Comparison of ENCODE assay signal across 7 mouse cellular contexts in genomic region chr7:45521728-45522184, GRCm38 (mm10). TPM values are rescaled to one million over a fixed set of nuclear protein-coding genes. Genes with fewer than 3 reads are reported as not detected.
DNase-seq lines count a peak whose midpoint lies in the region; ATAC-seq and TF ChIP-seq lines count a peak whose summit lies in the region.

No protein-coding gene starts in this region.

- H3K27me3 ChIP-seq in heart, adult 2 months (ENCODE audit: control insufficient read depth, insufficient read depth, low read length), result no peaks in the 10 kb centered on the region
- no peaks in the 10 kb centered on the region for H3K27me3 ChIP-seq in kidney, adult 2 months (replicated peaks; ENCODE audit: control insufficient read depth, insufficient read depth, low read length)
- no peaks in the 10 kb centered on the region for H3K27me3 ChIP-seq in limb, embryonic 12.5 days
- H3K27me3 ChIP-seq in midbrain, embryonic 14.5 days (ENCODE audit: control insufficient read depth, insufficient read depth, low read length), result no peaks in the 10 kb centered on the region

- peak overlapping the region; percentile 82 for H3K9ac ChIP-seq in heart, adult 2 months (ENCODE audit: low read depth, low read length)
- H3K9ac ChIP-seq in limb, embryonic 12.5 days (replicated peaks), result peak overlapping the region; percentile 40
- H3K9ac ChIP-seq in midbrain, embryonic 14.5 days (replicated peaks; ENCODE audit: low read length), result peak overlapping the region; percentile 51; the same call in 1 of the 2 replicates

- H3K9me3 ChIP-seq in limb, embryonic 12.5 days, result no peaks in the 10 kb centered on the region
- no peaks in the 10 kb centered on the region for H3K9me3 ChIP-seq in midbrain, embryonic 14.5 days (ENCODE audit: control insufficient read depth, low read length)

- H3K79me2 ChIP-seq in heart, adult 2 months (replicated peaks; ENCODE audit: control insufficient read depth, insufficient read depth, low read length), result no peaks in the 10 kb centered on the region

- peaks cover 13% of the 10 kb centered on the region for H3K4me1 ChIP-seq in heart, adult 2 months (ENCODE audit: control insufficient read depth, insufficient read depth, low read length)
- H3K4me1 ChIP-seq in kidney, adult 2 months (ENCODE audit: control insufficient read depth, insufficient read depth, low read length), result peaks cover 18% of the 10 kb centered on the region
- H3K4me1 ChIP-seq in limb, embryonic 12.5 days (replicated peaks), result peaks cover 37% of the 10 kb centered on the region
- H3K4me1 ChIP-seq in midbrain, embryonic 14.5 days (ENCODE audit: control insufficient read depth, insufficient read depth, low read length), result peaks cover 12% of the 10 kb centered on the region

- TF ChIP-seq CTCF in heart, adult 2 months (IDR thresholded peaks at IDR 0.05), result peak; percentile 58
- no peak for TF ChIP-seq CTCF in kidney, adult 2 months (conservative IDR thresholded peaks at IDR 0.05; ENCODE audit: insufficient read depth, insufficient read length, low read depth, low read length)

- 3% methylated on average over 28 of the region's 28 CpGs for WGBS in heart, adult 2 months
- WGBS in kidney, adult 2 months, result 1% methylated on average over 28 of the region's 28 CpGs
- WGBS in limb, embryonic 12.5 days, result under 1% methylated on average over 28 of the region's 28 CpGs
- under 1% methylated on average over 28 of the region's 28 CpGs for WGBS in midbrain, embryonic 14.5 days

- H3K27ac ChIP-seq in heart, adult 2 months, result peak overlapping the region; percentile 86
- H3K27ac ChIP-seq in kidney, adult 2 months (ENCODE audit: insufficient read depth, low read depth, low read length), result peak overlapping the region; percentile 70
- peak overlapping the region; percentile 88 for H3K27ac ChIP-seq in limb, embryonic 12.5 days
- H3K27ac ChIP-seq in midbrain, embryonic 14.5 days (replicated peaks; ENCODE audit: low read depth, low read length), result peak overlapping the region; percentile 83

- H3K4me3 ChIP-seq in heart, adult 2 months, result peak overlapping the region; percentile 63
- peak overlapping the region; percentile 67 for H3K4me3 ChIP-seq in kidney, adult 2 months (ENCODE audit: insufficient read depth, low read depth, low read length)
- peak overlapping the region; percentile 47 for H3K4me3 ChIP-seq in limb, embryonic 12.5 days (replicated peaks)
- peak overlapping the region; percentile 42 for H3K4me3 ChIP-seq in midbrain, embryonic 14.5 days (replicated peaks; ENCODE audit: low read depth, low read length)

- peaks cover 9% of the 10 kb centered on the region for H3K36me3 ChIP-seq in heart, adult 2 months (ENCODE audit: control insufficient read depth, insufficient read depth, low read length)
- H3K36me3 ChIP-seq in kidney, adult 2 months (ENCODE audit: control insufficient read depth, insufficient read depth, low read length), result peaks cover 2% of the 10 kb centered on the region; the same call in 1 of the 2 replicates
- H3K36me3 ChIP-seq in limb, embryonic 12.5 days, result peaks cover 20% of the 10 kb centered on the region
- no peaks in the 10 kb centered on the region for H3K36me3 ChIP-seq in midbrain, embryonic 14.5 days (ENCODE audit: control insufficient read depth, insufficient read depth, low read length)

- intact Hi-C loops in heart, adult 2 months (cut with DNase I), result no loop called here

- peak; percentile 88 for DNase-seq in adrenal gland, postnatal 10 days
- DNase-seq in embryo, embryonic 9.5 days (ENCODE audit: extremely low spot score), result peak; percentile 90
- DNase-seq in heart, adult 2 months, result peak; percentile 87 to 91
- peak; percentile 94 for DNase-seq in kidney, adult 2 months
- peak; percentile 97 for DNase-seq in midbrain, embryonic 14.5 days
- peak; percentile 74 for DNase-seq in spleen, adult 12 weeks (ENCODE audit: low spot score)

- peak; percentile 83 for TF ChIP-seq POLR2A in heart, adult 2 months (IDR thresholded peaks at IDR 0.05; ENCODE audit: insufficient read depth, low read depth, low read length)
- TF ChIP-seq POLR2A in kidney, adult 2 months (IDR thresholded peaks at IDR 0.05; ENCODE audit: low read depth, low read length), result no peak

- peak; percentile 17; the same call in 1 of the 2 replicates for ATAC-seq in limb, embryonic 12.5 days (ENCODE audit: insufficient number of reproducible peaks, insufficient read depth, low FRiP score, low TSS enrichment, low read depth)
- ATAC-seq in midbrain, embryonic 14.5 days (ENCODE audit: low FRiP score, low TSS enrichment), result peak; percentile 75

- H3K4me2 ChIP-seq in limb, embryonic 12.5 days, result peak overlapping the region; percentile 47
- H3K4me2 ChIP-seq in midbrain, embryonic 14.5 days (ENCODE audit: low read length), result peak overlapping the region; percentile 58

- peak; percentile 84 for TF ChIP-seq EP300 in heart, adult 2 months (IDR thresholded peaks at IDR 0.05; ENCODE audit: insufficient read depth, low read depth, low read length)

RNA-seq across cellular contexts. Expression of gene Ppp1r15a, which starts 4.3 kb away (rescaled TPM):
- total RNA-seq in adrenal gland, postnatal 10 days (2021), result 10 to 100 TPM; 28.0 to 48.2 TPM
- 10 to 100 TPM; 27.3 to 29.6 TPM for total RNA-seq in heart, adult 2 months (2021)
- 20.9 and 36.0 TPM in 2 replicates for polyA plus RNA-seq in heart, adult 2 months (2012; rRNA removed)
- 26.6 and 28.2 TPM in 2 replicates for polyA plus RNA-seq in kidney, adult 2 months (2012; rRNA removed)
- polyA plus RNA-seq in limb, embryonic 12.5 days (2016; fragmentation: Nextera tagmentation; extraction: Ambion mirVana), result 26.0 and 27.1 TPM in 2 replicates
- 9.5 and 10.2 TPM in 2 replicates for polyA plus RNA-seq in midbrain, embryonic 14.5 days (2014; fragmentation: Nextera tagmentation; extraction: Ambion mirVana)

RNA-seq across cellular contexts. Expression of gene Plekha4, which starts 4.4 kb away (rescaled TPM):
- 1 to 10 TPM; 5.4 to 9.2 TPM for total RNA-seq in adrenal gland, postnatal 10 days (2021)
- total RNA-seq in heart, adult 2 months (2021), result 1 to 10 TPM; 2.9 to 3.2 TPM
- 6.7 and 7.2 TPM in 2 replicates for polyA plus RNA-seq in heart, adult 2 months (2012; rRNA removed)
- 4.6 and 5.9 TPM in 2 replicates for polyA plus RNA-seq in kidney, adult 2 months (2012; rRNA removed)
- 1.4 TPM in 2 replicates for polyA plus RNA-seq in limb, embryonic 12.5 days (2016; fragmentation: Nextera tagmentation; extraction: Ambion mirVana)
- 0.53 and 0.77 TPM in 2 replicates for polyA plus RNA-seq in midbrain, embryonic 14.5 days (2014; fragmentation: Nextera tagmentation; extraction: Ambion mirVana)

RNA-seq across cellular contexts. Expression of gene Nucb1, which starts 11.6 kb away (rescaled TPM):
- total RNA-seq in adrenal gland, postnatal 10 days (2021), result 100 to 1,000 TPM; 175 to 201 TPM
- total RNA-seq in heart, adult 2 months (2021), result 100 to 1,000 TPM; 132 to 152 TPM
- polyA plus RNA-seq in heart, adult 2 months (2012; rRNA removed), result 158 and 177 TPM in 2 replicates
- 397 and 405 TPM in 2 replicates for polyA plus RNA-seq in kidney, adult 2 months (2012; rRNA removed)
- 149 and 160 TPM in 2 replicates for polyA plus RNA-seq in limb, embryonic 12.5 days (2016; fragmentation: Nextera tagmentation; extraction: Ambion mirVana)
- 86.5 and 89.5 TPM in 2 replicates for polyA plus RNA-seq in midbrain, embryonic 14.5 days (2014; fragmentation: Nextera tagmentation; extraction: Ambion mirVana)

RNA-seq across cellular contexts. Expression of gene Hsd17b14, which starts 32.9 kb away (rescaled TPM):
- 1 to 10 TPM in 1 of 2 experiments, under 1 TPM in 1; 0.93 to 1.4 TPM for total RNA-seq in adrenal gland, postnatal 10 days (2021)
- under 1 TPM in 1 of 2 experiments, not detected in 1; 0.76 TPM for total RNA-seq in heart, adult 2 months (2021)
- 0.45 and 0.47 TPM in 2 replicates for polyA plus RNA-seq in heart, adult 2 months (2012; rRNA removed)
- polyA plus RNA-seq in kidney, adult 2 months (2012; rRNA removed), result 43.9 and 48.3 TPM in 2 replicates
- 0.55 and 1.1 TPM in 2 replicates for polyA plus RNA-seq in limb, embryonic 12.5 days (2016; fragmentation: Nextera tagmentation; extraction: Ambion mirVana)
- not detected in 2 replicates for polyA plus RNA-seq in midbrain, embryonic 14.5 days (2014; fragmentation: Nextera tagmentation; extraction: Ambion mirVana)

RNA-seq across cellular contexts. Expression of gene Dhdh, which starts 33.2 kb away (rescaled TPM):
- 10 to 100 TPM; 42.4 to 47.3 TPM for total RNA-seq in adrenal gland, postnatal 10 days (2021)
- 1 to 10 TPM; 8.2 to 8.9 TPM for total RNA-seq in heart, adult 2 months (2021)
- polyA plus RNA-seq in heart, adult 2 months (2012; rRNA removed), result 6.4 and 10.1 TPM in 2 replicates
- 6.0 and 6.1 TPM in 2 replicates for polyA plus RNA-seq in kidney, adult 2 months (2012; rRNA removed)
- 3.2 and 3.3 TPM in 2 replicates for polyA plus RNA-seq in limb, embryonic 12.5 days (2016; fragmentation: Nextera tagmentation; extraction: Ambion mirVana)
- 3.1 and 3.2 TPM in 2 replicates for polyA plus RNA-seq in midbrain, embryonic 14.5 days (2014; fragmentation: Nextera tagmentation; extraction: Ambion mirVana)

Comparison
In these comparisons a context has a peak if more than half of its experiments do, and no peak if none do; other contexts are left out.
1. Peak in every context shown above with its lines: DNase-seq, ATAC-seq, H3K4me3 ChIP-seq and H3K27ac ChIP-seq.